Mouse (Mus musculus) urinary bladder, postnatal 4 days (tissue): ENCODE measurements around the gene Rab37.

Source experiments
- DNase-seq, 2 experiments: peaks; one replicate each; pipeline ENCODE4 v3.0.0; 2021 to 2022; ENCODE audit warnings: low spot score in 2 of 2

The Rab37 gene

DNA sequence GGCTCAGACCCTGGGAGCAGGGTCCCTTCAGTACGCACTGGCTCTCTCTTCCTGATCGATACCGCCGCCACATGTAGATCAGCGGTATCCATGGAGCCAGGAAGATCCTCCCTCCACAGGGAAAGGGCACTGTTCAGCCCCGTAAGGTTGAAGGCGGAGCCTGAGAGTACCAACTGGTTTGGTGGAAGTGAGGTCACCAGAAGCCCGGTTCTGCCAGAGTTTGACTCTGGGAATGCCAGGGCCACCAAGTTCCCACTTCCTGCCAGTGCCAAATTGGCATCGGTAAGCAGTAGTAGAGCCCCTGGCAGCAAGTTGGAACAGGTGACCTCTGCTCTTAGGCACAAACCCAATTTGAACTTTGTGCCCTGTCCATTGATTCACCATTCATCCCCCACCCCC is 73.7 kb downstream of the Rab37 start:
- no peak for DNase-seq

DNA sequence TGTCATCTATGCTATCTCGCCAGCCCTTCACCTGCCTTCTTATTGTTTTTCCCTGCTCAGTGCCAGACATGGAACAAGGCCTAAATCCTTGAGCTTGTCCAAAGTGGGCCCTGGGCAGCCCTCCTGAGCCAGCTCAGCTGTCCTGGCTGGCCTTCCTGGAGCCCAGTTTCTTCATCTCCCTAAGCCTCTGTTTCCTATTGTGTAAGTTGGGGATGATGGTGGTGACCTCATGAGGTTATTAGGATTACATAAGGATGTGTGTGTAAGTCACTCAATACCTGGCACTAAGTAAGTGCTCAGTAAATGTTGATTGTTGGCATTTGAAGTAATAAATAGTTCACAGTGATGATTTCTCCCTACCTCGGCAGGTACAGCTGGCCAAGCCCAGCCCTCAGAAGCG is 75.5 kb downstream of the Rab37 start:
- DNase-seq = no peak

- DNase-seq = no peak
These were observed 76.5 kb downstream of the Rab37 start for GRCm38 (mm10) chr11:115167631-115168249.

DNA sequence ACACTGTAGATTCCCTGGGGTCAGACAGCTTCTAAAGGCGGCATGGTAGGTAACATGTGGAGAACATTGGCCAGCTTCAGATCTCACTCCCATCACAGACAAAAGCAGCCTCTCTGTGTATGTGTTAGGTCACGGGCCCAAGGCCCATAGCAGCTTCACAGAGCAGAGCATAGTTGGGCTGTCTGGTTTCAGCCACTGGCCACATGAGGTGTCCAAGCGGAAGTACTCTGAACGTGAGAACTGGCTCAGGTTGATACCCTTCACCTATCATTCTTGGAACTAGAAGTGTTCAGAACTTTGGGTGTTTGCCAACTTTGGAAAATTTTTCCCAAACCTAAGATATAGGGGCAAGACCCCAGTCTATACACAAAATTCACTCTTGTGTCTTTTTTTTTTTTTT is 78.2 kb downstream of the Rab37 start:
- DNase-seq = no peak

- no peak for DNase-seq
These were observed 79.9 kb downstream of the Rab37 start for GRCm38 (mm10) chr11:115171125-115171524.

DNA sequence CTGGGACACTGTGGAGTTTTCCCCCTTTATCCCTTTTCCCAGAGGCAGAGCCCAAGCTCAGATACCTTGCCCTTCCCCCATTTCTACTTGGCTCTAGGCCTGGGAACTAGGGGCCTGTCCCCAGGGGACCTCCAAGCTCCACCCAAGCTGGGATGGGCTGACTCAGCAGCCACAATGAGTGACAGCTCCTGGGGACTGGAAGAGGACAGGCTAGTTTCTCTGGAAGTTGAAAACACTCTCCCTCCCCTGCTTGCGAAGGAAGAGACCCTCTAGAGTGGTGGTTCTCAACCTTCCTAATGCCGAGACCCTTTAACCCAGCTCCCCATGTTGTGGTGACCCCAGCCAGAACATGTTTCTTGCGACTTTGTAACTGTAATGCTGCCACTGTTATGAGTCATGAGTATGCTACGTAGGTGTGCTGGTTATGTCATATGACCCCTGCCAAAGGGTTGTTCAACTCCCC is 81.6 kb downstream of the Rab37 start:
- no peak for DNase-seq

DNA sequence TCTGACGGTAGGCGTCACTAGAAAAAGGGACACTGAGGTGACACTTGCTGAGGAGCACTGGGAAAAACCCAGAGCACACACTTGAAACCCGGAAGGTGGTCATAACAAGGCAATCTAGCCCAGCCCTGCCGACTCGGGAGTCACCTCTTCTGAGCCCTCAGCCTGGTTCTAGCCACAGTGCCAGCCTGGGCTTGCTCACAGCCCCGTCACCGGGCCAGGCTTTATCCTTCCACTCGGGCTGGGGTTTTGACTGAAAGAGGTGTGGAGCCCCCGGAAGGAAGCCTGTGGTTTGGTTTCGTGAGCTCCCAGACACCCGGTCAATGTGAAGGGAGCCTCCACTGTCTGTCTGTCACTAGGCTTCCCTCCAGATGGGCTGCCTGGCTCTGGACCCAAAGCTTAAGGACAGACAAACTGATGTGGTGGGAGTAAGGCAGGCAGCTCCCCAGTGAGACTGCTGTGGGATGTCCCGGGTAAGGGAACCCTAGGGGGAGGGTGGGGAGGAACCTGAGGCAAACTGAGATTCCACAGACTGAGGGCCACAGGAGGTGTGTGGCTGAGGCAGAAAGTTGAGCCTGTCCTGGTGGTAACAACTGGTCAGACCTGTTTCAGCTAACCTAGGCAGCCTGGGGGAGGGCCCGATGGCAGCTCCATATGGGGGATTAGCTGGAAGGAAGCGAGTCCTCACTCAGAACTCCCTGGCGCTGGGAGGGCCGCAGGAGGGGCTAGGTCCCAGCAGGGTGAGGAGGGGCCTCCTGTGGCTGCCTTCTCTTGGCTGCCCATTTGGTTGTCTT is 82.5 kb downstream of the Rab37 start:
- no peak for DNase-seq

- no peak for DNase-seq
These were observed 85.4 kb downstream of the Rab37 start for GRCm38 (mm10) chr11:115176399-115177190.

DNA sequence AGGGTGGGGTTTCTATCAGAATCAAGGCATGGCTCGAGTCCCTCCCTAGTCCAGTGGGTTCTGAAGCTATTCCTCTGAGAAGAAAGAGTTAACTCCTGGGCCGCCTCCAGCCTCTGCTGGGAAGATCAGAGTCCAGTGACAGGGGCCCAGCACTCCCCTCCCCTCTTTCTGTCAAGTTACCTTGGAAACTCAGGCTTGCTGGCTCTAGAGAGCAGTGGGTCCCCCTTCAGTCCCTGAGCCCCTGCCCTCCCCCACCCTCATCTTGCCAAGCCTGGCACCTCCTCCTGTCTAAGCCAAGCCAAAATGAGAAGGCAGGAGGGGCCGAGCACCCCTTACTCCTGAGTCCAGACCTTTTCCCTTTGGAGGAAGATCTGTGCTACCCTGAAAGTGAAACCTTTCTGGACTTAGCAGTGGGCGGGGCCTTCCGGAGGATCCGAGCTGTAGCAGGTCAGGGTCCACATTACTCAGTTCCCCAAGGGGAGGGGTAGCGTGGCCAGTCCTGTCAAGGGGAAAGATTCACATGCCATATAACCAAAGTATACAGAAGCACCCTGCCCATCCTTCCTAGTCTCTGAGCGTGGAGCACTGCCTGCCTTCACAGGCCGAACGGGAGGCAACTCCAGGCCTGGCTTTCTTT is 86.4 kb downstream of the Rab37 start:
- DNase-seq = no peak

- no peak for DNase-seq
These were observed 87.5 kb downstream of the Rab37 start for GRCm38 (mm10) chr11:115178766-115179165.

GRCm38 (mm10) chr11:115179191-115179590 is 88.0 kb downstream of the Rab37 start:
- no peak for DNase-seq

DNA sequence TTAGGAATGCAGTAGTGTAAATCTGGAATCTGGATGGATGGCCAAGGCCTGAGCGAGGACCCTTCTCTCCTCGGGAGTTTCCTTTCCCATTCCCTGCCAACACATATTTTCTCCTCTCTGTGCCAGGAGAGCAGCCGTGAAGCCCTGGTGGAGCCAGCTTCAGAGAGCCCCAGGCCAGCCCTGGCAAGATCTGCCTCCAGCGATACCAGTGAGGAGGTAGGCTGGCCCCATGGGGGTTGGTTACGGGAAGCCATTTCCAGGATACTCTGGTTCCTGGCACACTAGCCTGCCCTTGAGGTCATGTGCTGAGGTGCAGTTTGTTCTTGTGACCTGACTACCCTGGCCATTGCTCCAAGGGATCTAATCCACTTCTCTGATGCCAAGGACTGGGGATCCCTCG is 88.7 kb downstream of the Rab37 start:
- no peak for DNase-seq

- peak; percentile 71 to 87 for DNase-seq
These were observed 90.8 kb downstream of the Rab37 start for GRCm38 (mm10) chr11:115181913-115182638.

DNA sequence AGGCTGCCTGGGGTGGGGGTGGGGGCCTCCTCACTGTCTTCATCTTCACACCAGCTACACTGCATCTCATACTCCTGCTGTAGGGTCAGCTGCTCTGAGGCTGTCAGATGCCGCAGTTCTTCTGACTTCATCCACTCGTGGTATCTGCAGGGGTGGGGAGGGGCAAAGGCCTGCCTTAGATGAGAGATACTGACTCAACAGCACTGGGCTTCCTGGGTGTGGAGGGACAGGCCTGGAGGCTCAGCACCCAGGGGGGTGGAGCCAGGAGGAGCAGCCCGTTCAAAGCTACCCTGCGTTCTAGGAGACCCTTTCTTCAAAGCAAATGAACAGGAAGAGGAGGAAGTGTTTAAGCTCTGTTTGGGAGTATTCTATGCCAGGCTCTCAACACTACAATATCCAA is 93.7 kb downstream of the Rab37 start:
- no peak for DNase-seq

GRCm38 (mm10) chr11:115187224-115187639 is 96.0 kb downstream of the Rab37 start, which contains the start of gene Tmem104:
Tmem104 (plus strand) TSS chr11:115187487.
- peak; percentile 99 to 100 for DNase-seq

GRCm38 (mm10) chr11:115187693-115188092 is 96.5 kb downstream of the Rab37 start, which contains the start of gene Nat9:
Nat9 (minus strand) TSS chr11:115187859.
- DNase-seq = no peak

- no peak for DNase-seq
These were observed 97.5 kb downstream of the Rab37 start for GRCm38 (mm10) chr11:115188539-115189231.

GRCm38 (mm10) chr11:115189304-115189703 is 98.1 kb downstream of the Rab37 start:
- DNase-seq = no peak

DNA sequence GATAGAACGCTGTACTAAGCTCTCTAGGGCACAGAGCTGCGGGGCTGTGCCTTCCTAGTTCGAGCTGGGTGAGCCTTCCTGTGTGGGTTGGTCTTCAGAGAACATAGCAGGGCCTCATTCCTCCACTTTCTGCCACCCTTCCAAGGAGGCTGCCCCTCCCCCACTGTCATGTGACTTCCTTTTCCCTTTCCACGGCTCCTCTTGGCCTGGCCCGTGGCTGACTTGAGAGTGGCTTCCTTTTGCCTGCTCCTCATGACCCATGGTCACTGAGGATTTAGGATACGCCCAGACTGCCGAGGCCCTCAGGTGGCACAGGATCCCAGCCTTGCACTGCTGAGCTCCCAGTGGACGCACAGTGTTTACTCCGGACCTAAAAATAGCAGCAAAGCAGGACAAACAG is 100.9 kb downstream of the Rab37 start:
- no peak for DNase-seq

DNA sequence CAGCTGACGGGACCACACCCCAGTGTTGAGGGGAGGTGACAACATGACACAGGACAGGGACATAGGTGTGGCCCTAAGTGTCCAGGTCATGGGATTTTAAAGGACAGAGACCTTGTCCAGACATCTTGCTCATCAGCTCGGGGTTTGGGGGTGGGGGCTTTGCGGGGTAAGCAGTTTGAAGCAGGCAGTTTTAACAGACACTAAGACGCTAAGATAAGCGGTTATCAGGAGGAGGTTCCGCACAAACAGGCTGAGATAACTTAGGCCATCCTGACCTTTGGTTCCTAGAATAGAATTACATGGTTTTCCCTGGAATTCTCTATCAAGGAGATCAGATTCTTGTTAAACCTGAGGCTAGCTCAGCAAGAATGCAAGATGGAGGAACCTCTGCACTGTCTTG is 103.5 kb downstream of the Rab37 start:
- no peak for DNase-seq

DNA sequence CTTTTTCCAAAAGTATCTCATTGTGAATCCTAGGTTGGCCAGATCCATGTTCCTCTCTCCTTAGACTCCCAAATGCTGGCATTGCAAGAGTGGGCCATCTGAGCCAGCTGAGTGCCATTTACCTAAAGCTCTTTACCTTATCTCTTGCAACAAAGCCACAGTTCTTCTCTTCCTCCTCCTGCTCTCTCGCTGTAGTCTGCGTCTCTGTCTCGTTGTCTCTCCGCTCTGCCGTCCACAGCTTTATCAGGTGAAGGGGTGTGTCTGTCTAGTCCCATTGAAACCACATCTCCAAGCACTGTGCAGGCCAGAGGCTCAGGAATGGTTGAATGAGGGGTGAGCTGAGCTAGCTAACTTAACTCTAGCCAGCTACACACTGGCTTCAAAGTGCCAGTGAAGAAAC is 104.7 kb downstream of the Rab37 start:
- no peak for DNase-seq
